Mouse (Mus musculus) testis, adult 2 months (tissue): ENCODE results near the gene Smndc1.

Experiments
- CTCF ChIP-seq: fragments of 200-500 bp; IDR thresholded peaks from 2 replicates; pipeline ENCODE4 v1.5.1; 2012; ENCODE audit warnings: low read depth, mild to moderate bottlenecking, inconsistent platforms, low read length, moderate library complexity; ENCODE audit not compliant: control insufficient read depth, insufficient read depth, insufficient replicate concordance
- POLR2A ChIP-seq: fragments of 200-500 bp; IDR thresholded peaks from 2 replicates; pipeline ENCODE4 v1.6.1; 2012; ENCODE audit warnings: low read depth, mild to moderate bottlenecking, inconsistent platforms, low read length, moderate library complexity; ENCODE audit not compliant: control insufficient read depth

DNA sequence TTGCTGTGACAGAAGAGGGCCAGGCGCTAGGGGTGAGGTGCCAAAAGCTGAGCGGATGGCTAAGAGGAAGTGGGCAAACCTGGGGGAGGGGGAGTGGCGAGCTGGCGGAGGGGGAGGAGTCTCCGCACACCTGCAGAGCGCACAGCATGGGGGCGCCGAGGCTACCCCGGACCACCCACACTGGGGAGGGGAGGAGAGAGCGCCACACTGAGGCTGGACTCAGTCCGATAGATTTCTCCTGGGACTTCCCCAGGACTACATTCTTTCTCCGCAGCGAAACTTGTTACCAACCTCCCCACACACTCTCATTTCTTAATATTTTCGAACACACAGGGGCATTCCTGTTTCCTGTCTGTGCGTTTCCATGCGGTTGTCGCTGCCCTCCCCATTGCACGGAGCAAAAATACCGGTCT lies 33.0 kb upstream of the Smndc1 start:
- TF ChIP-seq CTCF (no peak), POLR2A (no peak)
